In the genomic region with DNA sequence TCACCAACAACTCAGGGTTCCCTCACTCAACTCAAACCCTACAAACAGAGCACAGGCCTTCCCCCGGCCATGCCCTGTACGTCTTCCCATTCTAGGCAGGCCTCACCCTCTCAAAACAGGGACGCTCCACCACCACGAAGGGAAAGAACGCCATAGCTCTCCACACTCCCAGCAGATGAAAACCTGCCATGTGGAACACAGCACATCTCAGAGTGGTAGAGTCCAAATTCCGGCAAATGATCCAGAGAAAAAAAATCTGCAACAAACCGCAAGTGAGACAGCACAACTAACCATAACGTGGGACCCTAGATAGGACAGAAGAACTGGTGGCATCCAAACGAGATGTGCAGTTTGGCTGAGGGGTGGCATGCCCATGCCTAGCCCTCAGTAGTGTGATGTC, we compare ENCODE assay signal across 13 mouse cellular contexts.
"Had no signal": no experiment of that assay in that cellular context is flagged by ENCODE, and none has a peak within 500 bp of the region (broad histone marks: within the 10 kb centered on the region; RNA-seq: fewer than 3 reads in every experiment).

No protein-coding gene starts in this region.

- H3K4me3 ChIP-seq: limb, embryonic 13.5 days; midbrain, embryonic 12.5 days had no signal

- ATAC-seq: hindbrain, postnatal 0 days; lung, postnatal 0 days; midbrain, embryonic 16.5 days had no signal

- H3K27ac ChIP-seq: hindbrain, postnatal 0 days; midbrain, embryonic 12.5 days had no signal

- H3K27me3 ChIP-seq: limb, embryonic 13.5 days; midbrain, embryonic 12.5 days had no signal

- H3K4me2 ChIP-seq: limb, embryonic 13.5 days; liver, embryonic 11.5 days; midbrain, embryonic 12.5 days had no signal

- H3K9ac ChIP-seq: limb, embryonic 13.5 days; midbrain, embryonic 12.5 days had no signal

- DNase-seq: layer of hippocampus, adult 9-11 months; left cerebral cortex, postnatal 4 days; lung, adult 18-20 months; lung, postnatal 36 days; right cerebral cortex, adult 18-20 months; right cerebral cortex, postnatal 25 days; thymus, postnatal 4 days had no signal

- H3K36me3 ChIP-seq: midbrain, embryonic 12.5 days had no signal

- H3K9me3 ChIP-seq: limb, embryonic 13.5 days; midbrain, embryonic 12.5 days had no signal
